Mouse (Mus musculus) embryo, embryonic 11 days (tissue): ENCODE results near the gene Kdm3a.

Experiments used
- DNase-seq: peaks from one replicate; pipeline ENCODE4 v3.0.0-alpha.2; 2015

Gene Kdm3a

GRCm38 (mm10) chr6:71632829-71633662, at the start of gene Kdm3a:
Gene Kdm3a, minus strand, starts transcription at chr6:71632990.
- DNase-seq = peak; percentile 99

DNA sequence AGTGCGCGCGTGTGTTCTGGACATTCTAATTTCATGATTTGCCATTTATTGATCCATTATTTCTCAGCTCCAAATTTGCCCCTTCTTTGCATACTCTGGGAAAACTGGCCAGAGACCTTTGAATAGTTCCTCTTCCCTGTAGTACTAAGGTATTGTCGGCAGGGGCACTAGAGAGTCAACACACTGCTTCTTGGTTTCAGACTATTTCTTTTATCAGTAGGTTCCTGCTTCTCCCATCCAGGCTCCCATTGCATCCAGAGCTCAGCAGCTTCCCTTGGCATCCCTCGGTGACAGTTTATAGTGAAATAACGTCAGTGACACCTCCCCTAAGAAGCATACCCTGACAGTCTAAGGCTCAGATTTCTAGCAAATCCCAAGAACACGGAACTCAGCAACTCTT, 46.1 kb upstream of the Kdm3a start:
- DNase-seq = peak; percentile 13

DNA sequence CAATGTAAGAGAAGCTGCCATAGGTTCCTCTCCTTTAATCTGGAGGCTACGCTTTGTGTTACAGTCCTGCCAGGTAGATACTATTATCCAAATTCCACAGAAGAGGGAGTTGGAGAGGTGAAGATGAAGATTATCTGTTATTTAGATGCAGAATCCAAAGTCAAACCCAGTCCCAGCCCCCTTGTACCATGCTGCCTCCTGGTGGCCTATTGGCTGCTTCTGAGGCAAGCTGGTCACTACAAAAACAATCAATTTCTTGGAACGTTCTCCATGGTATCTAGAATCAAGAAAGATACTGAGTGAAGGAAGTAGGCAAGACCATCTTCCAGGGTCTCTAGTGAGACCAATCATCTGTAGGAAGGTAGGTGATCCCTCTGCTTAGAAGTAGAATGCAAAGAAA, 40.4 kb upstream of the Kdm3a start:
- peak; percentile 7 for DNase-seq

- DNase-seq = no peak
Measured at GRCm38 (mm10) chr6:71664511-71664910, 31.7 kb upstream of the Kdm3a start.

DNA sequence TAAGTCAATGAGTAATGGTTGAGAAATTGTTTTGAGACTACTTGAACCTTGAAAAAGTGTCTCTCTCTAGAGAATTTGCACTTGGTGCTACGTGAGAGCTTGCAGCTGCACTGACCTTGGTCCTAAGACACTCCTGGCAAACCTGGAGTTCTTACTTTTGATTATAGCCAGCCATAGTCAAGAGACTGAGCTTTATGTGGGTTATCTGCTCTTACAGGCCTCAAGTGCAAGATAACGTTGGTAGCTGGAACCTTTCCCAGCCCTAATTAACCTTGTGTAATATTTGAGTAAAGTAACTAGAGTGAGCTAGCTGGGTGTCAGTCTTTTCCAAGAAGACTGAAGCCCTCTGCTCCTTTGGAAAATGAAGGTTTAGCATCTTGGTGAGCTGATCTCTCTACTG, 25.5 kb upstream of the Kdm3a start:
- DNase-seq = no peak

DNA sequence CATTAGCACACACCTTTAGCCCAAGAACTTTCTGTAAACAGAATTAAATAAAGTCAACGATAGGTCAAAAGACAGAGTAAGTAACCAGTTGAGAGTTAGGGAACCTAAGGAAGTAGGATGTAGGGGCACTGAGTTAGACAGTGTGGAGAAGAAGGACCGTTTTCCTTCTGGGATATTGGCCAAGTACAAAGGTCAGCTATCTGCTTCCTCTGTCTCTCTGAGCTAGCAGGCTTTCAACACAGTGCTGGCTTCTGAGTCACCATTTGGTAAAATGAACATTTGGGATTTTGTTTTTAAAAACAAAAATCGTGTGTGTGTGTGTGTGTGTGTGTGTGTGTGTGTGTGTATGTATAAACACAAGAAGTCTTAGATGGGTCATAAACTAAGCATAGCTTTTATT, 23.0 kb upstream of the Kdm3a start:
- no peak for DNase-seq

DNA sequence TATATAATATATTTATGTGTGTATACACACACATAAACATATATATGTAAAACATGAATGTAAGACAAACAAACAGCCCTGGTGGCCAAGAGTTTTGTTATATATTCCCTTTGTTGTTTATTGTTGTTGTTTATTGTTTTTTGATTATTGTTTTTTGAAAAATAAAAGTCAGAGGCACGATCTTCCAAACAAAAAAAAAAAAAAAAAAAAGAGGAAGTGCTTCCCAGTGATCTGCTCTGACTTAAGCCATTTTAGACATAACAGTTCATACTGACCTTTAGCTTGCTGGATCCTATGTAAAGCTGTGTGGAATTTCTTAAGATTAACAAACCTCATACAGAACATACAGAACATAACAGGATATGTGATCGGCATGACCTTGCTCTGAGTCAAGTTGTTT, 19.1 kb upstream of the Kdm3a start:
- DNase-seq = no peak

- DNase-seq = no peak
Measured at GRCm38 (mm10) chr6:71632486-71632828, 333 bp downstream of the Kdm3a start.

GRCm38 (mm10) chr6:71631706-71632461, 906 bp downstream of the Kdm3a start:
- peak; percentile 48 for DNase-seq

DNA sequence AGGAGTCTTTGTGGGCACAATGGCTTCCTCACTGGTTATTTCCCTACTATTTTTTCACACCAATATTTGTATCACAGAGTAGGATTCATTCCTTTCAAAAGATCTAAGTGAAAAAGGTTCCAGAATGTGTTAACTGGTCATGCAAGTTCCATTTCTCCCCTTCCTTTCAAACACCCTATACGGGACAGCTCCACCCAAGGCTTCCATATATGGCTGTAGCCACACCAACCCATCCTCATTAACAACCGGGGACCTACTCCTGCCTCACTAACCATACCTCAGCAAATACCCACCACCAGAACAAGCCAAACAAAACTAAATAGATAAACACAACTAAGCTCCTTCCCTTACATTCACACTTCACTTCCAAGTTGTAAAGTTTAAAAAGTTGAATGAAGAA, 1.6 kb downstream of the Kdm3a start:
- peak; percentile 6 for DNase-seq

- DNase-seq = no peak
Measured at GRCm38 (mm10) chr6:71627325-71627724, 5.5 kb downstream of the Kdm3a start.

DNA sequence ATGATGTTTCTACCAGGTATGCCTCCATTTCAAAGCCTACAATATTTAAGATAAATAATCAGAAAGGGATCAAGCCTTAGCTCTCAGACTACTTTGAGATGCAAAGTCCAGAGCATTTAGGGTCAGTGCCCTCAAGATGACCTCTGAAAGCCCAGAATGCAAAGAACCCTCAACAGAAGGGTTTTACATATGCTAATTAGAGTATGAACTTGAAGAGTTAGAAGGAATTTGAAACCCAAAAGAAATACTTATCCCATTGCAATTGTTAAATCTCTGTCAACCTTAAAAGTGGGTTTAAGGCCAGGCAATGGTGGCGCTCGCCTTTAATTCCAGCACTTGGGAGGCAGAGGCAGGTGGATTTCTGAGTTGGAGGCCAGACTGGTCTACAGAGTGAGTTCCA, 6.8 kb downstream of the Kdm3a start:
- DNase-seq = no peak

DNA sequence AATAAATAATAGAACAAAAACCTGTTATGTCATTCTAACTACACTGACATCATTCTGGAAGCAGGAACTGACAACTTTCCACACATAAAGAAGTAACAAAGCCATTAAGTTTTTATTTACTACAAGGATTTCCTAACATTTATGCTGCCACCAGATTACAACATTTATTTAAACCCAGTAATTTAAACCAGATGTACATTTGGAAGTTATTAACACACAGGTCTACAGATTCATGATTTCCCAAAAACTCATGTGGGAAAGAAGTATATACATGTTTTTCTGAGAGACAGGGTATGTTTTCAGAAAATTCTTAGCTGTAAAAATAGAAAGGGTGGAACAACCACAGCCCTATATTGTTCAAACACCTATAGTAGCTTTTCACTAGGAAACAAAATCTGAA, 8.1 kb downstream of the Kdm3a start:
- no peak for DNase-seq

GRCm38 (mm10) chr6:71621981-71622380, 10.8 kb downstream of the Kdm3a start:
- no peak for DNase-seq

DNA sequence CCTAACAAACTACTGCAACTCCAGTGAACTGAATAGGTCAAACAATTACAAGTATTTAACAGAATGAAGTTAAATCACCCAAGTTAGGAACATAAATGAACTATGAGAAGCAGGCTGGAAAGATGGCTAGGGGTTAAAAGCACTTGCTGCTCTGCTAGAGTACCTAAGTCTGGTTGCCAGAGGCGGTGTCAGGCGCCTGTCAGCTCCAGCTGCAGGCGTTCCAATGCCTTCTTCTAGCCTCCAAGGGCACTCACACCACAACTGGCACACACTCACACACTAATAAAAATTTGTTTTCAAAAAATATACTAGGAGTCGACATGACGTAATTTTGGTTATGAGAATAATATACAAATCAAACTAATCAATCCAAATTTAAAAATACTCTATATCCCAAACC, 11.2 kb downstream of the Kdm3a start:
- DNase-seq = no peak

DNA sequence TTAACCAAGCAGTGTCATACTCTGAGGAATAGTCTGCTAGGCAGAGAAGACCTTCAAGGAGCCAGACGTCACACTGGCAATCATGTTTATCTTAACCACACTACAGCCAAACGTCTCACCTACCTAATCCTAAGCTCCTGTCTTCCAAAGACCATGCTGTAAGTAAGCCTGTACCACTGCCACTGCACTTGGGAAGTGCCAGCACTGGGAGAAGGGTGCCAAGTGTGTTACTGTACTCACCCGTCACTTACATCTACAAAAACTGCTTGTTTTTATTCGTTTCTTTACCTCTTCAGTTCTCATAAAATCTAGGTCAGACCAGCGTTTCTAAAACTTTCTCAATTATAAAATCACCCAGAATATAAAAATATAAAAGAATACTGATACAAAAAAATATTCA, 15.8 kb downstream of the Kdm3a start:
- DNase-seq = no peak

DNA sequence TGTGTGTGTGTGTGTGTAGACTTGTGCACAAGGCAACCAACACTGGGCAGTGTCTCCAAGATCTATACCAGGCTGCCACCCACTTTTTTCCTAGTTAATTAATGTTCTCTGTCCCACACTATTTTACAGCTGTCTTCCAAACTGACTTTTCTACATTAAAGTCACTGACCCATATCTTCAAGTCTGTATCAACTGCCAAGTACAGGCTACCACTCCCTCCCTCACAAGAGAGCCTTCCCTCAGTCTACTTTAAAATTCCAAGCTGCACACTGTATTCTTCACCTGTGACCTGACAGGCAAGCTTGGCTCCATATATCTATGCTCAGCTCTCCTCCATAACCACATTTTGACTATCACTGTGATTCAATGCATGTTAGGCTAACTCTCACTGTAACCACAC, 19.6 kb downstream of the Kdm3a start:
- no peak for DNase-seq

GRCm38 (mm10) chr6:71609968-71610367, 22.8 kb downstream of the Kdm3a start:
- DNase-seq = no peak

DNA sequence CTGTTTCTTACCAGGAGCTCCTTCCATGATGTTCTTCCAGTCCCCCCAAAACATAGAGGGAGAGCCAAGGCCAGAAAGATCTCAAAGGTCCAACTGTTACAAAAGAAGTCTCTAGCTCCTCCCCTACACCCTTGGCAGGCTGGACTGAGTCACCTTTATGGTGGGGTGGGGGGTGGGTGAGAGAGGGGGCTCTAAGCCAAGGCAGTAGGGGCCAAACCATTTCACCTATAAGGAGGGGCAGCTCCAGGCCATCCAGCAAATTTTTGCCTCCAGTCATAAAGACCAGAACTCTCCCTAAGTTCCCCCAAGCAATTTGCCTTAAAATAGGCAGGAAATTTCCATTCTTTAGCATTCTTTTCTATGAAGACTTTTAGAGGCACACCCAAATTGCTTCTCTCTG, 23.8 kb downstream of the Kdm3a start:
- no peak for DNase-seq

- DNase-seq = no peak
Measured at GRCm38 (mm10) chr6:71607756-71608155, 25.0 kb downstream of the Kdm3a start.

GRCm38 (mm10) chr6:71590154-71590553, 42.6 kb downstream of the Kdm3a start:
- no peak for DNase-seq

DNA sequence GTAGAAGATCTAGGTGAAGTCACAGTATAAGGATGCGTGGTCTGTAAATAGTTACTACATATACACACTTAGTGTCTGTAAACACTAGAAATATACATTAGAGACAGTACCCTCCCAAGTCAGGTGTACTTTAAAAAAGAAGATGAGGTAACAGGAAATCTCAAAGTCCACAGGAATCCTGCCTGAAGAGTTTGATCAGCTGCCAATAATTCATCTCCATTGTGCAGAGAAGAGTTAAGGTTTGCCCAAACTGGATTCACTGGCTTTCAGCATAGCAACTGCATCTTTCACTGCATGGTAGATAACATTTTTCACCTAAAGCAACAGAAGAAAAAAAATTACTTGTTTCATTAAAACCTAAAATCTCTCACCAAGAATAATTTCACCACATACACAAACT, 43.4 kb downstream of the Kdm3a start:
- DNase-seq = no peak

DNA sequence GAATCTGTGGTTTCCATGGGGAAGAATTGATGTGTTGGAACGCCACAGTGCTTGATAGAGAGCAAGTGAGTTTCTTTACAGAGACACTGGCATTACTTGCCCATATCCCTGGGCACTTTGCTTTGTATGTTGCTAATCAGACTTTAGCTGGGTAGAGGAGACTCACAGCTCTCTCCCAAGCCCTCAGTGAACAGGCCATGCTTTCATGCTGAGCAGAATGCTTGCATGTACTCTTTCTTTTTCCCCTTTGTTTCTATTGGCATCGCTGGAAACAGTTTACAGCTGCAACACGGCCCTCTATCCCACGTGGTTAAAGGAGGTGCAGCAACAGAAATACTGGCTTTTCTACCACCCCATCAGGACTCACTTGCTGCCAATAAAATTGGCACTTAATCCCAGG, 49.6 kb downstream of the Kdm3a start:
- DNase-seq = no peak

DNA sequence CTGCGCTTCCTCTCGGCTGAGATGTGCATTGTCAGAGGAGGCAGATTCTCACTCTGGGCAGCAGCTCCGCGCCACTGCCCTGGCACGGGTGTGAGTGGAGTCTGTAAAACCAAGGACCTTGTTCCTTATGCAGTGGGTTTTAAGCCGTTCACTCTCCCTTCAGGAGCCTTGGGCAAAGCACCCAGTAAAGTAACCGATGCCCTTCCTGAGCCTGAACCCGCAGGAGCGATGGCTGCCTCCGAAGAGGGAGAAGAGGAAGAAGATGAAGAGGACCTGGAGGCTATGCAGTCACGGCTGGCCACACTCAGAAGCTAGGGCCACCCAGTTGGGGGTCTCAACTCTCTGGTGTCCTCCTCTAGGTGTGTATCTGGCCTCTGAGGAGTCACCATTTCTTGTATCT, 53.3 kb downstream of the Kdm3a start:
- DNase-seq = no peak

GRCm38 (mm10) chr6:71575359-71575758, 57.4 kb downstream of the Kdm3a start:
- no peak for DNase-seq
